Mouse (Mus musculus) myocyte (in vitro differentiated cells): ENCODE measurements around the gene Fam129b. TPM values are rescaled to one million over a fixed set of nuclear protein-coding genes. Genes with fewer than 3 reads are reported as not detected.

Experiments used
- H3K27me3 ChIP-seq: one replicate; pipeline ENCODE4 v1.6.1; 2011; ENCODE audit not compliant: control insufficient read depth, insufficient read depth, insufficient read length
- H3K36me3 ChIP-seq: one replicate; pipeline ENCODE4 v1.6.1; 2011; ENCODE audit not compliant: control insufficient read depth, insufficient read depth
- H3K4me2 ChIP-seq: one replicate; pipeline ENCODE4 v1.6.1; 2011; ENCODE audit warnings: low read depth, control low read depth
- H3K4me3 ChIP-seq: one replicate; pipeline ENCODE4 v1.5.1; 2011; ENCODE audit warnings: mild to moderate bottlenecking, control low read depth, moderate library complexity
- H3K79me2 ChIP-seq: one replicate; pipeline ENCODE4 v1.6.1; 2011; ENCODE audit not compliant: control insufficient read depth, insufficient read depth
- H3ac ChIP-seq: one replicate; pipeline ENCODE4 v1.6.1; 2011; ENCODE audit not compliant: control insufficient read depth, insufficient read length
- CEBPB ChIP-seq: IDR thresholded peaks from 2 replicates; pipeline ENCODE4 v1.6.1; 2011; ENCODE audit warnings: mild to moderate bottlenecking, moderate library complexity; ENCODE audit not compliant: poor library complexity, insufficient read depth, severe bottlenecking
- E2F4 ChIP-seq: IDR thresholded peaks from one replicate; pipeline ENCODE4 v1.6.1; 2011; ENCODE audit warnings: mild to moderate bottlenecking, control low read depth, moderate library complexity; ENCODE audit not compliant: insufficient read depth
- MAX ChIP-seq: IDR thresholded peaks from one replicate; pipeline ENCODE4 v1.6.1; 2011; ENCODE audit warnings: low read depth, mild to moderate bottlenecking, control low read depth
- MYOD1 ChIP-seq, 3 experiments: IDR thresholded peaks; one replicate each; pipeline ENCODE4 v1.6.1; 2011; ENCODE audit warnings: control low read depth in 2 of 3, low read depth in 2 of 3, mild to moderate bottlenecking in 2 of 3, moderate library complexity in 1 of 3; ENCODE audit not compliant: insufficient read length in 2 of 3, control insufficient read depth in 1 of 3
- MYOG ChIP-seq, 3 experiments: IDR thresholded peaks; one replicate each; pipeline ENCODE4 v1.6.1; 2011; ENCODE audit warnings: control low read depth in 2 of 3, low read depth in 2 of 3, mild to moderate bottlenecking in 2 of 3; ENCODE audit not compliant: insufficient read length in 2 of 3, control insufficient read depth in 1 of 3, insufficient read depth in 1 of 3
- POLR2A ChIP-seq: IDR thresholded peaks from one replicate; pipeline ENCODE4 v1.6.1; 2011; ENCODE audit warnings: low read depth, mild to moderate bottlenecking, control low read depth, moderate library complexity; ENCODE audit not compliant: insufficient read length
- POLR2AphosphoS2 ChIP-seq: IDR thresholded peaks from one replicate; pipeline ENCODE4 v1.6.1; 2011; ENCODE audit warnings: low read depth, control low read depth; ENCODE audit not compliant: insufficient read length
- REST ChIP-seq: IDR thresholded peaks from one replicate; pipeline ENCODE4 v1.6.1; 2011; ENCODE audit warnings: mild to moderate bottlenecking, control low read depth, moderate library complexity; ENCODE audit not compliant: insufficient read depth, insufficient read length
- SRF ChIP-seq: IDR thresholded peaks from one replicate; pipeline ENCODE4 v1.6.1; 2011; ENCODE audit warnings: low read depth; ENCODE audit not compliant: control insufficient read depth, insufficient read length
- TCF12 ChIP-seq: IDR thresholded peaks from one replicate; pipeline ENCODE4 v1.6.1; 2011; ENCODE audit warnings: mild to moderate bottlenecking, control low read depth; ENCODE audit not compliant: poor library complexity, insufficient read depth, severe bottlenecking
- TCF3 ChIP-seq: IDR thresholded peaks from one replicate; pipeline ENCODE4 v1.6.1; 2011; ENCODE audit warnings: low read depth, control low read depth; ENCODE audit not compliant: insufficient read length
- USF1 ChIP-seq: IDR thresholded peaks from one replicate; pipeline ENCODE4 v1.6.1; 2011; ENCODE audit warnings: low read depth, mild to moderate bottlenecking, control low read depth, moderate library complexity
- polyA plus RNA-seq: library from polyadenylated mRNA; unstranded; fragments of >200 nt; fragmentation: generic; extraction: Trizol; gene quantifications from one replicate; pipeline ENCODE4 v1.2.1, GENCODE M21; 2012; ENCODE audit warnings: missing spikeins

Fam129b gene
- polyA plus RNA-seq, 1 experiment: 204 TPM

- H3K4me3 ChIP-seq: peak overlapping the region; percentile 96
- TF ChIP-seq MAX (no peak), USF1 (no peak), TCF12 (no peak)
- H3K4me2 ChIP-seq: peak overlapping the region; percentile 92
- H3K36me3 ChIP-seq: no peaks in the 10 kb centered on the region
- peaks cover 67% of the 10 kb centered on the region for H3K79me2 ChIP-seq
- H3ac ChIP-seq: peak overlapping the region; percentile 95
- no peaks in the 10 kb centered on the region for H3K27me3 ChIP-seq
These were observed 2.5 kb downstream of the Fam129b start for GRCm38 (mm10) chr2:32878396-32878795.

GRCm38 (mm10) chr2:32879593-32879992 is 3.7 kb downstream of the Fam129b start:
- Histone ChIP-seq H3K4me3 (peak overlapping the region; percentile 96), H3ac (no peak overlapping the region)

GRCm38 (mm10) chr2:32881054-32881453 is 5.1 kb downstream of the Fam129b start:
- no peak overlapping the region for H3ac ChIP-seq
- peaks cover 82% of the 10 kb centered on the region for H3K79me2 ChIP-seq
- no peaks in the 10 kb centered on the region for H3K27me3 ChIP-seq
- H3K4me3 ChIP-seq: peak overlapping the region; percentile 96
- TF ChIP-seq POLR2AphosphoS2 (no peak), POLR2A (peak; percentile 29), REST (no peak)
- H3K4me2 ChIP-seq: peak overlapping the region; percentile 92
- H3K36me3 ChIP-seq: no peaks in the 10 kb centered on the region

More at GRCm38 (mm10) chr2:32879593-32879992, 3.7 kb downstream of the Fam129b start:
- H3K36me3 ChIP-seq: no peaks in the 10 kb centered on the region
- H3K79me2 ChIP-seq: peaks cover 73% of the 10 kb centered on the region
- no peaks in the 10 kb centered on the region for H3K27me3 ChIP-seq
- TF ChIP-seq MYOD1 (IDR thresholded peaks at IDR 0.05; ENCODE audit: control insufficient read depth in 1 of 3, insufficient read length in 2 of 3, low read depth in 2 of 3) (no peak), MYOG (IDR thresholded peaks at IDR 0.05; ENCODE audit: control insufficient read depth in 1 of 3, insufficient read depth in 1 of 3, insufficient read length in 2 of 3, low read depth in 2 of 3) (no peak)
- peak overlapping the region; percentile 92 for H3K4me2 ChIP-seq

GRCm38 (mm10) chr2:32881723-32882122 is 5.8 kb downstream of the Fam129b start:
- Histone ChIP-seq H3K4me2 (peak overlapping the region; percentile 92), H3K4me3 (peak overlapping the region; percentile 96), H3K36me3 (no peaks in the 10 kb centered on the region), H3K27me3 (no peaks in the 10 kb centered on the region), H3K79me2 (peaks cover 83% of the 10 kb centered on the region), H3ac (no peak overlapping the region)
- TF ChIP-seq USF1: peak; percentile 95
- no peak for TF ChIP-seq E2F4
- peak; percentile 36 for TF ChIP-seq POLR2AphosphoS2
- peak; percentile 50 for TF ChIP-seq POLR2A
- no peak for TF ChIP-seq MAX
- no peak for TF ChIP-seq TCF12

- Histone ChIP-seq H3K36me3 (no peaks in the 10 kb centered on the region), H3K4me2 (peak overlapping the region; percentile 92), H3K4me3 (peak overlapping the region; percentile 96), H3ac (no peak overlapping the region), H3K27me3 (no peaks in the 10 kb centered on the region), H3K79me2 (peaks cover 83% of the 10 kb centered on the region)
- TF ChIP-seq POLR2AphosphoS2: peak; percentile 18
- peak in 1 of 3 experiments; percentile 7 for TF ChIP-seq MYOD1 (IDR thresholded peaks at IDR 0.05; ENCODE audit: control insufficient read depth in 1 of 3, insufficient read length in 2 of 3, low read depth in 2 of 3)
- TF ChIP-seq TCF3: no peak
These were observed 6.5 kb downstream of the Fam129b start for GRCm38 (mm10) chr2:32882283-32883043.

- no peak overlapping the region for H3ac ChIP-seq
- no peak for TF ChIP-seq POLR2A
- no peak for TF ChIP-seq USF1
- no peak for TF ChIP-seq SRF
- TF ChIP-seq MYOG (IDR thresholded peaks at IDR 0.05; ENCODE audit: control insufficient read depth in 1 of 3, insufficient read depth in 1 of 3, insufficient read length in 2 of 3, low read depth in 2 of 3): no peak
- TF ChIP-seq E2F4: no peak
- no peak for TF ChIP-seq MYOD1 (IDR thresholded peaks at IDR 0.05; ENCODE audit: control insufficient read depth in 1 of 3, insufficient read length in 2 of 3, low read depth in 2 of 3)
- TF ChIP-seq REST: no peak
- TF ChIP-seq TCF3: no peak
- TF ChIP-seq CEBPB: no peak
- TF ChIP-seq POLR2AphosphoS2: no peak
- no peak for TF ChIP-seq TCF12
- TF ChIP-seq MAX: no peak
- H3K27me3 ChIP-seq: no peaks in the 10 kb centered on the region
- no peaks in the 10 kb centered on the region for H3K36me3 ChIP-seq
- no peak overlapping the region for H3K4me3 ChIP-seq
- H3K79me2 ChIP-seq: peaks cover 83% of the 10 kb centered on the region
- H3K4me2 ChIP-seq: no peak overlapping the region
These were observed 8.8 kb downstream of the Fam129b start for GRCm38 (mm10) chr2:32884745-32885144.
